In the genomic region with DNA sequence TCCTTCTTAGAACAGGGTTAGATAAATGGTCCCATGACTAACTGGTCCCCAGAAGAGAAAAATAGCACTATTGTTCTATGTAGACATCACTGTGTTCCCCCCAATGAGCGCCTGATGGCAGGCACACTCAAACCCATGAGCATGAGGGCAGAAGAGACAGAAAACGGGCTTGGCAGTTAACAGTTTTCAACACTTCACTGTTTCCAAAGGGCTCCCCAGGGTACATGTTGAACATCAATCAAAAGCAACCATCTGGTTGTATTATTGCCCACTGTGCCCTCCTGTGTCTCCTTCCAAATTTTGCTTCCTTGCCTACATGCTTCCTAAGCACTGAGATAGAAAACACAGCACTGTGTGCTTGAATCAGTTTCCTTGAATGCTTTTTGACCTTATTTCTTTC, we compare ENCODE assay signal across 22 mouse cellular contexts.
DNase-seq lines count a peak whose midpoint lies in the region; ATAC-seq lines count a peak whose summit lies in the region.
"Had no signal": no experiment of that assay in that cellular context is flagged by ENCODE, and none has a peak within 500 bp of the region (broad histone marks: within the 10 kb centered on the region; RNA-seq: fewer than 3 reads in every experiment).

No protein-coding gene starts in this region.

- no peaks in the 10 kb centered on the region for H3K27me3 ChIP-seq in hindbrain, embryonic 15.5 days
- no peaks in the 10 kb centered on the region for H3K27me3 ChIP-seq in hindbrain, embryonic 11.5 days (ENCODE audit: control insufficient read depth, insufficient read depth, low read length)
- H3K27me3 ChIP-seq in hindbrain, embryonic 16.5 days (replicated peaks; ENCODE audit: control insufficient read depth, insufficient read depth, low read length) = no peaks in the 10 kb centered on the region
- H3K27me3 ChIP-seq: heart, embryonic 12.5 days; limb, embryonic 15.5 days; lung, embryonic 15.5 days had no signal

- H3K4me1 ChIP-seq in hindbrain, embryonic 15.5 days (replicated peaks) = no peaks in the 10 kb centered on the region
- no peaks in the 10 kb centered on the region for H3K4me1 ChIP-seq in hindbrain, embryonic 11.5 days (replicated peaks; ENCODE audit: control insufficient read depth, insufficient read depth, low read length)
- no peaks in the 10 kb centered on the region for H3K4me1 ChIP-seq in hindbrain, embryonic 16.5 days (ENCODE audit: control insufficient read depth, insufficient read depth, low read depth, low read length)
- H3K4me1 ChIP-seq: heart, embryonic 12.5 days; limb, embryonic 15.5 days; lung, embryonic 15.5 days had no signal

- DNase-seq in hindbrain, embryonic 11.5 days (ENCODE audit: low spot score) = no peak
- peak; percentile 18 for DNase-seq in cerebellum, adult 8-10 months
- DNase-seq in frontal cortex, postnatal 36 days (ENCODE audit: low spot score in 2 of 2) = no peak
- DNase-seq in ovary, postnatal 36 days (ENCODE audit: low spot score) = no peak
- no peak for DNase-seq in adipocyte (ENCODE audit: low spot score)
- DNase-seq: gastrocnemius, postnatal 25 days; heart, adult 18-20 months; heart, postnatal 10 days; kidney, postnatal 25 days; lung, postnatal 4 days; right cerebral cortex, adult 18-20 months; thymus, adult 2 months had no signal

- H3K4me3 ChIP-seq in hindbrain, embryonic 15.5 days = no peak overlapping the region
- H3K4me3 ChIP-seq in hindbrain, embryonic 11.5 days (ENCODE audit: low read depth, low read length) = no peak overlapping the region
- no peak overlapping the region for H3K4me3 ChIP-seq in hindbrain, embryonic 16.5 days (ENCODE audit: low read length)
- H3K4me3 ChIP-seq: heart, embryonic 12.5 days; limb, embryonic 15.5 days; lung, embryonic 15.5 days had no signal

- peak; percentile 51; the same call in 1 of the 2 replicates for ATAC-seq in hindbrain, embryonic 15.5 days (ENCODE audit: low FRiP score, low read depth)
- ATAC-seq in hindbrain, embryonic 11.5 days (ENCODE audit: low FRiP score) = no peak
- ATAC-seq in cerebellum, adult (ENCODE audit: insufficient number of reproducible peaks, low FRiP score, low TSS enrichment) = peak; percentile 86
- peak; percentile 76 for ATAC-seq in hindbrain, embryonic 16.5 days
- ATAC-seq: forebrain, embryonic 14.5 days; intestine, postnatal 0 days had no signal

- H3K9me3 ChIP-seq in hindbrain, embryonic 15.5 days = no peaks in the 10 kb centered on the region
- no peaks in the 10 kb centered on the region for H3K9me3 ChIP-seq in hindbrain, embryonic 11.5 days (ENCODE audit: control insufficient read depth, low read length)
- H3K9me3 ChIP-seq in hindbrain, embryonic 16.5 days (ENCODE audit: control insufficient read depth, low read length) = no peaks in the 10 kb centered on the region
- H3K9me3 ChIP-seq: heart, embryonic 12.5 days; limb, embryonic 15.5 days; lung, embryonic 15.5 days had no signal

- no peak overlapping the region for H3K27ac ChIP-seq in hindbrain, embryonic 15.5 days (replicated peaks)
- H3K27ac ChIP-seq in hindbrain, embryonic 11.5 days (ENCODE audit: low read depth, low read length) = no peak overlapping the region
- no peak overlapping the region for H3K27ac ChIP-seq in hindbrain, embryonic 16.5 days (ENCODE audit: low read depth, low read length)
- H3K27ac ChIP-seq: limb, embryonic 15.5 days; liver, embryonic 14.5 days; lung, embryonic 15.5 days; stomach, postnatal 0 days had no signal

- WGBS in hindbrain, embryonic 15.5 days = 67% methylated on average over 2 of the region's 2 CpGs
- WGBS in hindbrain, embryonic 11.5 days = 58% methylated on average over 2 of the region's 2 CpGs
- WGBS in hindbrain, embryonic 16.5 days = 63% methylated on average over 2 of the region's 2 CpGs

- no peak overlapping the region for H3K4me2 ChIP-seq in hindbrain, embryonic 15.5 days
- no peak overlapping the region for H3K4me2 ChIP-seq in hindbrain, embryonic 11.5 days (replicated peaks; ENCODE audit: low read depth, low read length)
- no peak overlapping the region for H3K4me2 ChIP-seq in hindbrain, embryonic 16.5 days (ENCODE audit: low read length)
- H3K4me2 ChIP-seq: heart, embryonic 12.5 days; limb, embryonic 15.5 days; lung, embryonic 15.5 days had no signal

- no peak overlapping the region for H3K9ac ChIP-seq in hindbrain, embryonic 15.5 days
- no peak overlapping the region for H3K9ac ChIP-seq in hindbrain, embryonic 11.5 days (ENCODE audit: low read depth, low read length)
- H3K9ac ChIP-seq in hindbrain, embryonic 16.5 days (ENCODE audit: low read depth, low read length) = no peak overlapping the region
- H3K9ac ChIP-seq: heart, embryonic 12.5 days; limb, embryonic 15.5 days; liver, embryonic 14.5 days; lung, embryonic 15.5 days had no signal

- H3K36me3 ChIP-seq in hindbrain, embryonic 15.5 days = peaks cover 6% of the 10 kb centered on the region
- H3K36me3 ChIP-seq in hindbrain, embryonic 11.5 days (ENCODE audit: control insufficient read depth, insufficient read depth, low read length) = no peaks in the 10 kb centered on the region
- no peaks in the 10 kb centered on the region for H3K36me3 ChIP-seq in hindbrain, embryonic 16.5 days (ENCODE audit: control insufficient read depth, insufficient read depth, low read length)
